Mouse (Mus musculus) forebrain, embryonic 13.5 days (tissue): ENCODE measurements around the gene Slc39a3. TPM values are rescaled to one million over a fixed set of nuclear protein-coding genes. Genes with fewer than 3 reads are reported as not detected.
A peak's percentile ranks its signal among the peaks of the same experiment; 100 is the strongest.

Source experiments
- ATAC-seq: fragments of 200-750 bp; cut with Nextera tagmentation; 2 replicates; pipeline ENCODE4 v1.8.0; 2017
- H3K27ac ChIP-seq: fragments of 300-500 bp; sonication (generic); 2 replicates; pipeline ENCODE4 v1.5.1; 2015; ENCODE audit warnings: inconsistent platforms, mild to moderate bottlenecking, moderate library complexity
- H3K27me3 ChIP-seq: fragments of 300-500 bp; sonication (generic); 2 replicates; pipeline ENCODE4 v1.6.1; 2015; ENCODE audit warnings: mild to moderate bottlenecking, inconsistent platforms
- H3K36me3 ChIP-seq: fragments of 300-500 bp; sonication (generic); 2 replicates; pipeline ENCODE4 v1.6.1; 2015; ENCODE audit warnings: mild to moderate bottlenecking, inconsistent platforms; ENCODE audit not compliant: poor library complexity, severe bottlenecking
- H3K4me1 ChIP-seq: fragments of 300-500 bp; sonication (generic); 2 replicates; pipeline ENCODE4 v1.6.1; 2015; ENCODE audit warnings: inconsistent platforms
- H3K4me2 ChIP-seq: fragments of 300-500 bp; sonication (generic); 2 replicates; pipeline ENCODE4 v1.6.1; 2015; ENCODE audit warnings: inconsistent platforms, mild to moderate bottlenecking, moderate library complexity
- H3K4me3 ChIP-seq: fragments of 300-500 bp; sonication (generic); 2 replicates; pipeline ENCODE4 v1.5.1; 2015; ENCODE audit warnings: mild to moderate bottlenecking, inconsistent platforms
- H3K9ac ChIP-seq: fragments of 300-500 bp; sonication (generic); 2 replicates; pipeline ENCODE4 v1.6.1; 2015; ENCODE audit warnings: mild to moderate bottlenecking, inconsistent platforms
- H3K9me3 ChIP-seq: fragments of 300-500 bp; sonication (generic); replicated peaks from 2 replicates; pipeline ENCODE4 v1.6.1; 2016; ENCODE audit warnings: inconsistent platforms
- WGBS: fragments of 180-500 bp; shearing (Covaris S2); methylation state at CpG from one replicate; pipeline ENCODE4 v1.1.7; 2015; 5-methylcytosine and 5-hydroxymethylcytosine counted together
- polyA plus RNA-seq: library from polyadenylated mRNA; unstranded; fragments of >200 nt; fragmentation: Nextera tagmentation; extraction: Ambion mirVana; gene quantifications from 2 replicates; pipeline ENCODE4 v1.2.1, GENCODE M21; 2015

The Slc39a3 gene
- polyA plus RNA-seq, 1 experiment from 2014 or later = 33.4 TPM

DNA sequence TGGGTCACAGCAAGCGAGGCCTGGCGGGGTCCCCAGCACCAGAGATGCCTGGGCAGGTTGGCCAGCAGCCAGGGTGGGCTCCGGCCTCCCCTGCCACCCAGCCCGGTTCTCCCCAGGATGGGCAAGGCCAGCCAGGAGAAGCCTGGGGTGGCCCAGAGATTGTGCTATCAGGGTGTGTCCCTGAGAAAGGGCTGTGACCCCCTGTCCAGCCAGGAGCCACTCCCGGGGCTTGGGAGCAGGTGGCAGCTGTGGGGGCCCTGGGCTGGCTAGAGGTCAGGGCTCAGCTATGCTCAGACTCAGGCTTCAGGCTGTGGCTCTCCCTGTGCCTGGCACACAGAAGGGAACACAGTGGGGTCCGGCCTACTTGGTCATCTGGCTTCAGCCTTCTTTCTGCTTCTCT lies 17.5 kb downstream of the Slc39a3 start:
- Histone ChIP-seq H3K4me1 (peaks cover 4% of the 10 kb centered on the region; the same call in 1 of the 2 replicates), H3K9ac (no peak overlapping the region), H3K27ac (no peak overlapping the region), H3K36me3 (no peaks in the 10 kb centered on the region), H3K4me2 (no peak overlapping the region), H3K4me3 (no peak overlapping the region), H3K9me3 (no peaks in the 10 kb centered on the region), H3K27me3 (peaks cover 27% of the 10 kb centered on the region)
- ATAC-seq = no peak
- WGBS = 68% methylated on average over 6 of the region's 6 CpGs

- Histone ChIP-seq H3K4me1 (peaks cover 9% of the 10 kb centered on the region; the same call in 1 of the 2 replicates), H3K9me3 (no peaks in the 10 kb centered on the region), H3K4me2 (no peak overlapping the region), H3K9ac (no peak overlapping the region), H3K4me3 (no peak overlapping the region), H3K36me3 (no peaks in the 10 kb centered on the region), H3K27ac (no peak overlapping the region), H3K27me3 (peaks cover 21% of the 10 kb centered on the region)
- no peak for ATAC-seq
- 45% methylated on average over 10 of the region's 10 CpGs for WGBS
Observed at GRCm38 (mm10) chr10:81018326-81018725, 18.9 kb downstream of the Slc39a3 start.

DNA sequence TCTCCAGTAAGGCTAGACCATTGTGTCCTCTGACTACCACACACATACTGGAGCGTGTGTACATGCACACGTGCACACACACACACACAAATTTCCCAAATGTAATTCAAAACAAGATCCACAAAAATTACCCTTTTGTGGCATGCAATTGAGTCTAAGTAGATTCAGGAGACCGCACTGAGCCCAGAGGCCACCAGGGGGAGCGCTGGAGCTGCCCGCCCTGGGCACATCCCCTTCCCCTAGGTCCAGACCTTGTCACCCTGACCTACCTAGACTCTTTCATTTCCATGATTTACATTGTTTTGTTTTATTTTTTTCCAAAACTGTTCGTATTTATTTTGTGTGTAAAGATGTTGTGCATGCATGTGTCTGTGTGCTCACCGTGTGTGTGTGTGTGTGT lies 20.6 kb downstream of the Slc39a3 start:
- Histone ChIP-seq H3K9ac (no peak overlapping the region), H3K27ac (no peak overlapping the region), H3K9me3 (no peaks in the 10 kb centered on the region), H3K4me2 (no peak overlapping the region), H3K4me1 (peaks cover 9% of the 10 kb centered on the region; the same call in 1 of the 2 replicates), H3K36me3 (no peaks in the 10 kb centered on the region), H3K27me3 (peaks cover 8% of the 10 kb centered on the region), H3K4me3 (no peak overlapping the region)
- ATAC-seq = no peak
- 5% methylated on average over 7 of the region's 7 CpGs for WGBS

DNA sequence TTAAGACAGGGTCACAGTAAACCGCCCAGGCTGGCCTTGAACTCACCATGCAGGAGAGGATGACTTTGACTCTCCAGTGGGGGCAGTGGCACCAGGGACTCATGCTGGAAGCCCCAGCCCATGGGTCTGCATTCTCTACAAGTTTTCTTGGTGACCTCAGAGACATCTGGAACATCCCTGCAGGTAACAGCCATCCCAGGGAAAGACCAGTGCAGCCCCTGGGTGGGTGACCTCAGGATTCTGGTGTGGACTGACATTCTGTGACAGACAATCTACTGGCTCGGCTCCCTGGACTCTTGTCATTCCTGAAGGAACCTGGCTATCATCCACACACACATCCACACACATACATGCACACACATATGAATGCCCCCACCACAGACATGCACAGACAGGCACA lies 21.6 kb downstream of the Slc39a3 start:
- Histone ChIP-seq H3K9me3 (no peaks in the 10 kb centered on the region), H3K9ac (no peak overlapping the region), H3K4me1 (peaks cover 12% of the 10 kb centered on the region; the same call in 1 of the 2 replicates), H3K27ac (no peak overlapping the region), H3K4me2 (no peak overlapping the region), H3K27me3 (peaks cover under 1% of the 10 kb centered on the region), H3K36me3 (no peaks in the 10 kb centered on the region), H3K4me3 (no peak overlapping the region)
- 91% methylated on average over 2 of the region's 2 CpGs for WGBS
- ATAC-seq = no peak

- Histone ChIP-seq H3K4me2 (peak within 1 kb of the TSS; percentile 62), H3K4me1 (peaks cover 12% of the 10 kb centered on the region; the same call in 1 of the 2 replicates), H3K36me3 (no peaks in the 10 kb centered on the region), H3K9me3 (no peaks in the 10 kb centered on the region), H3K9ac (peak within 1 kb of the TSS; percentile 68), H3K27ac (no peak within 1 kb of the TSS), H3K27me3 (no peaks in the 10 kb centered on the region), H3K4me3 (peak within 1 kb of the TSS; percentile 43)
- peak; percentile 97 for ATAC-seq
- 9% methylated on average over 31 of the region's 31 CpGs for WGBS
Observed at GRCm38 (mm10) chr10:81014393-81015384, 22.5 kb downstream of the Slc39a3 start, which contains the start of gene Gng7. Gene Gng7, minus strand, starts transcription at chr10:81014945.

DNA sequence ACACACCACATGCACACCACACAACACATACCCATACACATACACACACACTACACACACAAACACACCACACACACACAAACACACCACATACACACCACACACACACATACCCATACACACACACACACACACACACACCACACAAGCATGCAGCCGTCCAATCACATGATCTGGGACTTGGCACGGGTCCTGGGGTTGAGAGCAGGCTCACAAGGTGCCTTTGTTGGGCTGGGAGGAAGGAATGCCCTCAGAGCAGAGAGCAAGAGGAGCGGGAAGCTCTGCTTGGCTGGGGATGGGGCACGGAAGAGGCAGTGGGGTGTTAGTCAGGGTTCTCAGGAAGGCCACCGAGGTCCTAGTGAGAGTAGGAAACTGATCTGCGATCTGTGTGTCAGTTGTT lies 26.4 kb downstream of the Slc39a3 start:
- no peaks in the 10 kb centered on the region for H3K9me3 ChIP-seq
- peaks cover 12% of the 10 kb centered on the region; the same call in 1 of the 2 replicates for H3K4me1 ChIP-seq
- H3K27ac ChIP-seq = no peak overlapping the region
- ATAC-seq = no peak
- no peaks in the 10 kb centered on the region for H3K36me3 ChIP-seq
- no peak overlapping the region for H3K4me3 ChIP-seq
- WGBS = 73% methylated on average over 6 of the region's 6 CpGs
- H3K27me3 ChIP-seq = no peaks in the 10 kb centered on the region
- no peak overlapping the region for H3K4me2 ChIP-seq
- H3K9ac ChIP-seq = no peak overlapping the region

GRCm38 (mm10) chr10:81007240-81007639 lies 30.0 kb downstream of the Slc39a3 start:
- Histone ChIP-seq H3K4me2 (no peak overlapping the region), H3K9ac (no peak overlapping the region), H3K27ac (no peak overlapping the region), H3K9me3 (no peaks in the 10 kb centered on the region), H3K27me3 (no peaks in the 10 kb centered on the region), H3K36me3 (no peaks in the 10 kb centered on the region), H3K4me3 (no peak overlapping the region), H3K4me1 (0 out of 2 replicates have a peak, but pooled peaks cover 3% of the 10 kb centered on the region)
- ATAC-seq = no peak
- WGBS = 36% methylated on average over 7 of the region's 7 CpGs

DNA sequence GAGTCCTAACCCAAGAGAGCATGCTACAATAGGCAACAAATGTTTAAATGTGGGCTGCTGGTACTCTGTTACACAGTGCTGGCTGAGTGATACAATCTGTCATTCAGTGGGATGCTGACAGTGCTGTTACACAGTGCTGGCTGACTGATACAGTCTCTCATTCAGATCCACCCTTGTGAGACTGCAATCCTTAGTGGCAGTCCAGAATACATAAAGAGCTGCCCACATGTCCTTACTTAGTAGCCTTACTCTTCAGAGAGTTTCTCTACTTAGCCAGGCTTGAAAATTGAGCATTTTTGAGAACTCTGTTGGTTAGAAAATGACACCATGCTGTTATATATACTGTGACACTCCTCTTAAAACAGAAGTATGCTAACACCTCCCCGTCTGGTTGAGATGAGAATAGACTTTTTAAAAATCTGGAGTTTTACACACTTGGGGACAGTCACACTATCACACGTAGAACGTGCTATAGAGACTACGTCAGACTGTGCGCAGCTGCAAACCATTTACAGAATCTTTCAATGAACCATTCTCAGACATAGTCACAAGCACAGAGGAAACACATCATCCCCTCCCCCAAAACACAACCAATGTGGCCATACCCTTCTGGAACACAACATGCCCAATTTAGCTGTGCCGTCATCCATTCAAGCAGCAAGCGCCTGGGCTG lies 31.1 kb downstream of the Slc39a3 start:
- no peak overlapping the region for H3K9ac ChIP-seq
- H3K4me1 ChIP-seq = peaks cover 10% of the 10 kb centered on the region
- no peak overlapping the region for H3K4me3 ChIP-seq
- 92% methylated on average over 7 of the region's 7 CpGs for WGBS
- H3K9me3 ChIP-seq = no peaks in the 10 kb centered on the region
- no peaks in the 10 kb centered on the region for H3K36me3 ChIP-seq
- ATAC-seq = no peak
- H3K27ac ChIP-seq = no peak overlapping the region
- H3K4me2 ChIP-seq = no peak overlapping the region
- no peaks in the 10 kb centered on the region for H3K27me3 ChIP-seq

DNA sequence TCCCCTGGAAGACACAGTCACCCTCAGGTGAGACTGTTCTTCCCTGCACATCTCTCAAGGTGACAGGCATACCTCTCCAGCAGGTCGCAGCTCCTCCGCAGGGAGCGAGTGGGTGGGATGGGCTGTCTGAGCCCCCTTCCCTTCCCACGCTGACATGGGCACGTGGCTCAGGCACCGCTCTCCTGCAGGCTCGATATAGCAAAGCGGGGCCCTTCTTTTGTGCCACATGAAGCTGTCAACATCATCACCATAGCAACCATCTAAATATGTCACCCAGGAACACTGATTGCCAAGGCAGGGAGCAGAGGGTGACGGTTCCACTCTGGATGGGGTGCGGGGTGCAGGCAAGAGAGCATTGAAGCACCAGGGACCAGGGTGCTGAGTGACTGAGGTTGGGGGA lies 36.1 kb downstream of the Slc39a3 start:
- H3K9ac ChIP-seq = peak overlapping the region; percentile 41; the same call in 1 of the 2 replicates
- peak overlapping the region; percentile 37; the same call in 1 of the 2 replicates for H3K27ac ChIP-seq
- peak; percentile 63 for ATAC-seq
- WGBS = 30% methylated on average over 10 of the region's 10 CpGs
- H3K27me3 ChIP-seq = peaks cover 16% of the 10 kb centered on the region; the same call in 1 of the 2 replicates
- peaks cover 26% of the 10 kb centered on the region for H3K4me1 ChIP-seq
- H3K4me3 ChIP-seq = no peak overlapping the region
- peak overlapping the region; percentile 20 for H3K4me2 ChIP-seq
- no peaks in the 10 kb centered on the region for H3K9me3 ChIP-seq
- no peaks in the 10 kb centered on the region for H3K36me3 ChIP-seq

DNA sequence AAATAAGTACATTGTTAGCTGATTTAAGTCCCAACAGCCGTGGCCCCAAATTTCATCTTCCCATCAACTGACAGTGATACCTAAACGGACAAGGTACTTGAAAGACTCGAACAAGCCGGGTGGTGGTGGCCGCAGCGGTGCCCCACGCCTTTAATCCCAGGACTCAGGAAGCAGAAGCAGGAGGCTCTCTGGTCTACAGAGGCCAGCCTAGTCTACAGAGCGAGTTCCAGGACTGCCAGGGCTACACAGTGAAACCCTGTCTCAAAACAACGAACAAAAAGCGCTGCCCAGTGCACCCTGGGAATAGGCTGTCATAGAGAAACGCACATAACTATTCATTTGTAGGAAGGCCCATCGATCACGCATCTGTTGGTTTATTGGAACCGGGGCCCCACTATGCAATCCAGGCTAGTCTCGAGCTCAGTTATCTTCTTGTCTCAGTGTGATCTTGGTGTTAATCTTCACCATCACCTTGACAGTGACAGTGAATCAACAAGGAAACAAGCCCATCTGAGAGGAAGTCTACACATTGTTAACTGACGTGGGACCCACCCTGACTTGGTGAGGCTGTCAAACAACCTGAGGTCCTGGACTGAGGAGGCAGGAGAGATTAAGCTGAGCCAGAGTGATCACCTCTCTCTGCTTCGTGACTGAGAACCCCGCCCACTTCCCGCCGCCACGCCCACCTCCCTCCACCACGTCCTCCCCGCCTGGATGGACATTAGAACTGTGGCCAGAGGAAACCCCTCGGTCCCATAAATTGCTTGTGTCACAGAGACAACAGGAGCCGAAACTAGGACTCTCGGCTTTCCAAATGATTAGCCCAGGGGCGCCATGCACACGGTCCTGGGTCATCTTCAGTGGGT lies 36.8 kb downstream of the Slc39a3 start:
- no peak for ATAC-seq
- H3K9ac ChIP-seq = 0 out of 2 replicates have a peak overlapping the region, but pooled peaks have one; percentile 41
- H3K4me3 ChIP-seq = no peak overlapping the region
- H3K27me3 ChIP-seq = peaks cover 16% of the 10 kb centered on the region; the same call in 1 of the 2 replicates
- H3K9me3 ChIP-seq = no peaks in the 10 kb centered on the region
- H3K36me3 ChIP-seq = no peaks in the 10 kb centered on the region
- peak overlapping the region; percentile 20 for H3K4me2 ChIP-seq
- H3K27ac ChIP-seq = peak overlapping the region; percentile 37; the same call in 1 of the 2 replicates
- WGBS = 52% methylated on average over 28 of the region's 28 CpGs
- H3K4me1 ChIP-seq = peaks cover 26% of the 10 kb centered on the region
